Mouse (Mus musculus) common myeloid progenitor, adult 5-6 weeks (primary cell): ENCODE measurements at regions not wholly inside any gene's neighbourhood (a gene's known extent, or its start where the extent isn't known, plus 50 kb on each side); places are given as distances from the start of the nearest gene placed in this dataset.

Experiments used
- ATAC-seq: replicated peaks from 2 replicates; pipeline ENCODE4 v1.8.0; 2016; ENCODE audit warnings: low read depth, mild to moderate bottlenecking, moderate TSS enrichment, inconsistent platforms; ENCODE audit not compliant: poor library complexity, severe bottlenecking

DNA sequence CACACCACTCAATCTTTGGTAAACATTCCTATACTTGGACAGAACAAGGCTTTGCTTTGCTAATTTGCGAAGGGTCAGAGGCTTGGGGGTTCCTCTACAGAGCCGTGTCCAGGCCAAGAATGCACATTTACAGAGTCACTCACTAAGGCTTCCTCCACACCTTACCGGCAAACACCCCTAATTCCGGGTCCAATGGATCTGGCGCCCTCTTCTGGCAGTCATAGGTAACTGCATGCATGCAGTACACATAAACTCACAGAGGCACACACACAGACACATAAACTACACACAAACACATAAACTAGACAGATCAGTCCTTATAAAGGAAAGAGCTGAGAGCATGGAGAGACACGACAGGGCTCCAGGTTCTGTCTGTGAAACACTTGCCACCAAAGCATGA is 119.2 kb upstream of the Lhx5 start:
- no peak for ATAC-seq

DNA sequence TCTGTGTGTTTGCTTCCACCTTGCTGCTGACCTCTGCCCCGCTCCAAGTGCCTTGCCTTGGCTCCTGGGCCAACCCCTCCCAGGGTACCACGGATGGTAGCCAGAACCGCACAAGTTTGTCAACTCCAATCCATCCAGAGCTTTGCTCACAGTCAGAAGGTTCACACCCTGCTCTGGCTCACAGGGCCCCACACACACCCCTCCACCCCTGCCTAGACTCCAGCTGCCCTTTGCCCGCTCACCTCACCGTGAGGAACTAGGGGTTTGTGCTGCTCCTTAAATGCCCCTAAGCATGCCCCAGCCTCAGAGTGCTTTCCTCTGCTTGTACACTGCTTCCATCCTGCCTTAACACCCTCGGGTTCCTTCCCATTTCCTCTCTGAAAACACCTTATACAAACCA is 117.5 kb upstream of the Lhx5 start:
- no peak for ATAC-seq

DNA sequence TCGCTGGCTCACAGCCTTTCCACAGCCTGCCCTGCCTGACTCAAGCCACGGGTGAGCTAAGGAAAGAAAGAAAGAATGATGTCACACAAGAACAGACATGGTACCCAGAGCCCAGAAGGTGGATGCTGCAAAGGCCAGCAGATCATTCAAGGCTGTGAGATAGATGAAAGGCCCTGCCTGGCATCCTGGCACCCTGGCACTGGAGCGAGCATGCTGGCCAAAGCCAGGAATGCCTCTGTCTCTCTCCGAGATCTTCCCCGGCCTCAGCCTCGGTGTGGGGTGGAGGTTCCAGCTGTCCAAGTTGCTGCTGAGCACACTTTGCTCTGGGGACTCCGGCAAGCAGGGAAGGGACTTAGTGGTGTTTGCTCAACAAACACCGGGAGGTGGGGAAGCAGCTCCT is 116.4 kb upstream of the Lhx5 start:
- no peak for ATAC-seq

DNA sequence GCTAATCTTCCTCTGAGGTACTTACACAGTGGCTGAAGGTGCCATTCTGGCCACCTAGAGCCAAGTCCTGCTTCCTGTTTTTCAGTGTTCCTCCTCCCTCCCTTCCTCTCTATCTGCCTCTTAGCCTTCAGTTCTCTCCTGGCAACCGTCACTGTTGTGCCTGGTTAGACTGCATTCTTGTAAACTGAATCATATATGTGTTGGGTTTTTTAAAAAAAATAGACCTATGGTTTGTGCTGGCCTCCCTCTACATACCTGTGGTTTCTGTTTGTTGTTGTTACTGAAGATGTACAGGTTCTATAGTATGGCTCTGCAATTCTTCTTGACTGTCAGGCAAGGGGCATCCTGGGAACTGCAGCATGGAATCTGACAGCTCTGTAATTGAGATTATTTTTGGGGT is 112.5 kb upstream of the Lhx5 start:
- ATAC-seq: no peak

DNA sequence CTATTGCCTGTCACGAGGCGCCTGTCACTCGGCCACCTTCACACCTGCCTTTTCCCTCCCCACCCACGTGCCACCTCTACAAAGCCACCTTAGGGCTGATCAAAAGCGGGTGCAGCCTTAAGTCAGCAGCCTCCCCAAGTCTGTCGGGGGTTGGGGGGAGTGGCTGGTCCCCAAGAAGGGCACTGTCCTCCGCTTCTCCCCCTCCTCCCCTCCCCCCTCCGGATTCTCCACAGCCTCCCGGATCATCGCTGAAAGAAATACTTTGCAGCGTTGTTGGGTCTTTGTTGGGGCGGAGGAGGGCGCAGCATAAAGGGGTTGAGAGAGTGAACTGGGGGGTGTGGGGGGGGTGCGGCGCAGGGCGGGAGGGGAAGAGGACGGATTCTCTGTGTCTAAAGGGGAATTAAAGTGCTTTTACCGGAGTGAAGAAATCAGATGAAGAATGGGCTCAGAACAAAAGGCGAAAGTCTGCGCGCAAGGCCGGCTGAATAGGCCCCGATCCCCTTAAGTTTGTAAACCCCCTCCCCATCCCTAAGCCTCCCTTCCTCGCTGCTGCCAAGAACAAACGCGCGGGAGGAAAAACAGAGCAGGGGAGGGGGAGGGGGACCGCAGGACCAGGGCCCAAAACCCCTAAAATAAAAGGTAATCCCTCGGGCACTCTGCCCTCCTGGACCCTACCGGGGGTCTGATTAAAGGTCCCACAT is 109.3 kb upstream of the Lhx5 start:
- ATAC-seq: no peak

DNA sequence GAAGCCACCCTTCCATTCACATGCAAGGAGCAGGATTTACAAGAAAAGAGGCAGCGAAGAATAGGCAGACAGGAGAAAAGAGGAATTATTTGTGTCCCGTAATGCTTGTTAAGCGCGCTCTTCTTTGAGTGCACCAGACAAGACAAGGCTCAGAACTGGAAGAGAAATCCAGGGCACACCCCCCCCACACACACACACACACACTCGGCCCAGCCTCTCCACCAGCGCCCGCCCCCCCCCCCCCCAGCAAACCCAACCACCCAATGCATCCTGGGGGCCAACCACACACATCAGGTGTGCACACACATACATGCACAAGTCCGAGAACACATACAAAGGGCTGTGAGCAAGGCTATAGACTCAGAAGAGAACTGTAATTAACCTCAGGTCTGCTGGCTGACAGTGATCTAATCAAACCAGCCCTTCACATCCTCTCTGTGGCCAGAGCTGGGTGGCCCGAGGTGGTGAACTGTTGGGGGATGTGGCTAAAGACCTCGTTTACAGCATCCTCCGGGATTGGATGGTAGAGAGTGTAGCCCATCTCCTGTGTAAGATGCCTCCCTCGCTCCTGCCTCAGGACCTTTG is 108.7 kb upstream of the Lhx5 start:
- no peak for ATAC-seq

DNA sequence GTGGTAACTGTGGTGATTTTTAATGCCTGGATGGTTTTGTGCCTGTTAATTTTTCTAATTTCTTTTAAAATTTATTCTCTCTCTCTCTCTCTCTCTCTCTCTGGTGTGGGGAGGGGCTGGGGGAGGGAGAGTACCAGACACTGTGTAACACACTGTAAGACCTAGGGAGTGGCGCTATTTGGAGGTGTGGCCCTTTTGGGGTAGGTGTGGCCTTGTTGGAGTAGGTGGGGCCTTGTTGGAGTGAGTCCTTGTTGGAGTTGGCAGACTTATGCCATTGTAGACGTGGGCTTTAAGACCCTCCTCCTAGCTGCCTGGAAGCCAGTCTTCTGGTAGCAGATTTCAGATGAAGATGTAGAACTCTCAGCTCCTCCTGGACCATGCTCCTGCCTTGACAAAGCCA is 107.4 kb upstream of the Lhx5 start:
- ATAC-seq: no peak

DNA sequence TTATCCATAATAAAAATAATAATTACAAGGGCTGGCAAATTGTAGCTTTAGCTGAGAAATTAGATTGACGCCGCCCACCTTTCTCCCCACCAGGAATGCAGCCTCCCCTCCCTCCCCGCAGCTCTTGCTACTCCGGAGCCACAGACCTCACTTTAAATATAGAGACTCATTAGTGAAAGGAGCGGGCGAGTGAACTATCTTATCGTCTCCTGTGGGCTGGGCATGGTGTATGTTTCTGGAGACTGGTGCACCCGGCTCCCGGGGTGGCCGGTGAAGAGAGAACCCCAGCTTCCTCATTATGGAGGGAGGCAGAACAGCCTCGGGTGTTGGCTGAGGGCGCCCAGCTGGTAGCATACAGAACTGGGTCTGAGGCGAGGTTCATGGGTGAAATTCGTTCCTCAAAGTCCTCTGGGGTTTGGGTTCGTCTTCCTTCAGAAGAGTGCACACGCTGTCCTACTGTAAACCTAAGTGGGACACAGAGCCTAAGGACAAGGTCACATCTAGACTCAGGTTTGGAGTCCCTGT is 106.1 kb upstream of the Lhx5 start:
- ATAC-seq: no peak

DNA sequence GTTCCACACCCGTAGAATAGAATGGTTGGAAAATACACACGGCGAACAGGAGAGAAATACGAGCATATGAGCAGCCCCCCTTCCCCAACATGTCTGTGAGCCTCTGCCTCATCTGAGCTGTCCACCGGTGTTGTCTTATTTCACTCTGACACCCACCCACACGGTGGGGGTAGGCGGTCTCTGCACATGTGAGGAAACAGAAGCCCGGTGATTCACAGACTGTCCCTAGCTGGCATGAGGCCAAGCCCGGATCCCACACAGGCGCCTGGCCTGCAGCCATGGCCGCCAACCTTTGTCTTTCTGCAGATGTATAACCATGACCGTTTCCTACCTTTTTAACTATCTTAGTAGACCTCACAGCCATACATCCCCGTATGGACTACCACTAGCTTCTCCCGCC is 99.5 kb upstream of the Lhx5 start:
- ATAC-seq: no peak

DNA sequence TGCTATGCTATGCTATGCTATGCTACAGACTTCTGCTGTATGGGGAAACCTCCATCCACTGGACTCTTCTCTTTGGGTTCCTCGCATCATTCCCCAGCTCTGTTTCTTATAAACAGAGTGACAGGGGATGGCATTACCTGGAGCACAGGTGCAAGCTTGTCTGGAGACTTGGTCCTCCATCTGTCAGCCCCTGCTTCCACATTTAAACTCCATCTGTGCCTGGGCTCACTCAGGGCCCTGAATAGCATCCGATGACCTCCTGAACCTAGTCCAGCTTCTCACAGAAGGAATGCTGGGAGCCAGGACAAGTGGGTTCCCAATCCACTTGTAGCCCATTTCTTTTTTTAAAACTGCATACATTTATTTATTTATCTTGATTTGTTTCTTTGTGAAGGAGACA is 92.3 kb upstream of the Lhx5 start:
- ATAC-seq: no peak

DNA sequence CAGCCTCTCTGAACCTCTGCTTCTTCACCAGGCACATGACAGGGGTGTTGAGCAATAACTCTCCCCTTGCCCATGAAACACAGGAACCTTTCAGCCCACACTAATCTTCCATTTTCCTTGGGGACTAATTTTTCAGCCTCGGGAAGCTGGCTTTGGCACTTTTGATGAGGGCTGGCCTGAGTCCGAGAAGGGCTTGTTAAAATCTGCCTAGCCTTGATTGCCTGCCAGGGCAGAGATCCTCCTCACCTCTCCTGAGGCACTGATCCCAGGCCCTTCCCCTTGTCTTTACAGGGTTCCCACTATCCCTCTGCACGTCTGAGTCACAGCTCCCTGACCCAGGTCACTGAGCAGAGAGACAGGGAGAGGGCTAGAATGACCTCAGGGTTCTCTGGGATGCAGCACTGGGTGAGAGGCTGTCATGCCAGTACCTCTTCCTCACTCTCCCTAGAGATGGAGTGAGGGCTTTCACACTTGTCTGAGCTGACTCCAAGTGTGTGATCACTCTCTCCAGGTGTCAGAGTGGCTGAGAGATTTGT is 90.7 kb upstream of the Lhx5 start:
- no peak for ATAC-seq

DNA sequence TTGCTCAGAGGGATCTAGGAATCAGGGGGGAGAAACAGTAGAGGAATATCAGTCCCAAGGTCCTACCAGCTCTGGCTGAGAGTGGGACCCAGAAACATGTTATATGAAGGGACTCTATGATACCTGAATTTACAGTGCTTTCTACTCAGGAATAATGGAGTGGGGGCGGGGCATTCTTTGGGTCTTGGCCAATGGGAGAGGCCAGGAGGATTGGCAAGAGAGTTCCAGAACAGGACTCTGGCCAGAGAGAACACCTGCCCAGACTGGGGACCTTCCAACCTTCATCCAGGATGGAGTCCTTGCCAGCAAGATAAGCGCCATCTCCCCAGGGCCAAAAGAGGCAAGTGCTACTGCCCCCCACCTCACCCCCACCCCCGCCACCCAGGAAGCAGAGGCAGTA is 81.0 kb upstream of the Lhx5 start:
- no peak for ATAC-seq

DNA sequence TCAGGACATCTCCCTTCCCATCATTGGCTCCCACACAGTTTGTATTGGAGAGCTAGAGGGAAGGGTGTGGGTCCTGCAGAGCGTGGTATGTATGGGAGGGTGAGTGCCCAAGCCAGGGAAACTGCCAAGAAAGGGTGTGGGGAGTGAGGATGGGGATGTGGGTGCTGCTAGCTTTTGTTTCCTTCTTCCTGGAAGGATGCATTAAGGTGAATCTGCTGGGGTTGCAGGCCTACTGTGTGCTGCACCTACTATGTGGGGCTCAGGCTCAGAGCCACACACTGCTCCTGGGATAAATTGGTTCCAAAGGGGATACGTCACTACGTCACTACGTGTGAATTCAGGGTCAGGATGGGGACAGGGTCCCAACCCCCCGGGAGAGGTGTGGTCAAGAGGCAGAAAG is 79.7 kb upstream of the Lhx5 start:
- ATAC-seq: no peak

DNA sequence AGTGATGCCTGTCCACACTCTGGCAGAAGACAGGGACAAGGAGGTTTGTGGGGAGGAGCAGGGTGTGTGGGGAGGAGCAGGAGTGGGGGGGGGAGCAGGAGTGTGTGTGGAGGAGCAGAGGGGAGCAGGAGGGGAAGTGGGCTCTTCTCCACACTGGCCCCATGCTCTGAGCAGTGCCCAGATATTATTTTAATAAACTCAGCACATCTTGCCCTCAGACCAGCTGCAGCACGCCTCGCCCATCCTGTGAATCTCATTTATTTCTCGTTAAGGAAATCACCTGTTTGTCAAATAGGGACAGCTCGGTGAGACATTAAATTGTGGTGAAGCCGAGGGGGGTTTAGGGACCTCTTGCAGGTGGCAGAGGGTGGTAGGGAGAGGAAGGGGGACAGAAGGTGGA is 77.8 kb upstream of the Lhx5 start:
- ATAC-seq: no peak

DNA sequence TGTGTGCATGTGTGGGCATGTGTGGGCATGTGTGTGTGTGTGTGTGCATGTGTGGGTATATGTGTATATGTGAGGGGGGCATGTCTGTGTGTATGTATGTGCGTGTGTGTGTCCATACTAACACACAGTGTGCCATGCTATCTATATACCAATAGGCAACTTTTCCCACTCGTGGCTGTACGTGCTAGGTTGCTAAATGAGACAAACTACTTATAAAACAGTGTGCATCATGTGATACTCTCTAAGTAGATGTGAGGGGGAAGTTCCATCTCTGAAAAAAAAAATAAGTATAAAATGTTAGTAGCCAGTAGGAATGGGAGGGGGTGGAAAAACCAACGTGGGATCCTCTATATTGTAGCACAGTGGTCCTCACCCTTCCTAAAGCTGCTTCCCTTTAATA is 74.5 kb upstream of the Lhx5 start:
- no peak for ATAC-seq

DNA sequence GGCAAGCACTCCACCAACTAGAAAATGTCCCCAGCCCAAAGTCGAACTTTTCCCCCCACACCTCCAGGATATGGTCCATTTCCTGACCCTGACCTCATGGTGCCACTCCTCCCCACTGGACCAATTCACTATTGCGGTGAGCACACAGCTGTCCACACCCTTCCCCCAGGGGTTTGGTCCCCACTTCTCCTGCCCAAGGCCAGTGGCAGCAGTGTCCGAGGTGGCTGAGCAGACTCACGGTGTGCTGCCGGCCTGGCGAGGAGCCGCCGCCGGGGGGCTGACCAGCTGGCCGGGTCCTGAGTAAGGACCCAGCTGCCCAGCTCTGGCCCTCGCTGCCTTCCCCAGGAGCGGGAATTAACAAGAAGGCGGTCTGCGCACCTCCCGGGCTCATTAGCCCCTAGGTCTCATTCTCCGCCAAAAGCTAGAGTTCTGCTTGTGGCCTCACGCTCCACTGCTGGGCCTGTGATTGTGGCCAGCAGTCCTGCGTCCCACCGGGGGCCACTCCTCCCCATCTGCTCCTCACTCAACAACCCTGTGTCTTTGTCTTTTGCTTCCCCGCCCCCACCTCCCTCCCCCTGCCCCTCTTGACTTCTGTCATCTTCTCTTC is 73.3 kb upstream of the Lhx5 start:
- ATAC-seq: no peak

DNA sequence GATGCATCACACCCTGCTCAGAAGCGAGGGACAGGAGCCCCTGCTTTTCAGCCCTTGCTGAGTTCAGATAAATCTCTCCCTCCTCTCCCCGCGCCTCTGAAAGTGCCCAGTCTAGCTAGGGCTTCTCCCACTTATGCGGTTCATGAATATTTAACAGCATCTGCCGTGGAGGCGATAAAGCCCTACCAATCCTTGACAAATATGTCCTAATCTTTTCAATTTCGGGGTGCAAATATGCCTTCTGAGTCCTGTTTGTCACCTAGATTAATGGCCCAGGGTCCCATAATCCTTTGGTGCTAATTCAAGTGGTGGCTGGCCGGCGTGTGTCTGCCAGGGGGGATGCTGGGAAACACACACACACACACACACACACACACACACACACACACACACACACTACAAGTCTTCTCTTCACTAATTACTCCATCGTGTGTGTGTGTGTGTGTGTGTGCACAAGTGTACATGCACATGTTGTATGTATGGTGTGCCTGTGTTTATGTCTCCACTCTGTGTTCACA is 65.5 kb upstream of the Lhx5 start:
- no peak for ATAC-seq

DNA sequence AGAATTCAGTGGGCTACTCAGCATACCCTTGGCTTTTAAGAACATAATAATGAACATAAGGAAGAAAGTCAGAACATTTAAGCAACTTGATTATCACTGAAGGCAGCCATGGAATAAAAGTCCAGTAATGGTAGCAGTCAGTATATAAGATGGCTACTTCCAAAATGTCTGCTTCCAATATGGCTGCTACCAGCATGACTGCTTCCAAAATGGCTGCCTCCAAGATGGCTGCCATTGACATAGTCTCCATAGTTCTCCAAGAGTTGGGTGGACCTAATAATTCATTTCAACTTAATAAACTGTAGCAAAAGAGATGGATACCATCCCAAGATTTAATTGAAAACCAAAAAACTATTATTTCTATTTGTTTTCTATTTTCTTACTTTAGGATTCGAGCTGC is 62.7 kb upstream of the Lhx5 start:
- no peak for ATAC-seq

DNA sequence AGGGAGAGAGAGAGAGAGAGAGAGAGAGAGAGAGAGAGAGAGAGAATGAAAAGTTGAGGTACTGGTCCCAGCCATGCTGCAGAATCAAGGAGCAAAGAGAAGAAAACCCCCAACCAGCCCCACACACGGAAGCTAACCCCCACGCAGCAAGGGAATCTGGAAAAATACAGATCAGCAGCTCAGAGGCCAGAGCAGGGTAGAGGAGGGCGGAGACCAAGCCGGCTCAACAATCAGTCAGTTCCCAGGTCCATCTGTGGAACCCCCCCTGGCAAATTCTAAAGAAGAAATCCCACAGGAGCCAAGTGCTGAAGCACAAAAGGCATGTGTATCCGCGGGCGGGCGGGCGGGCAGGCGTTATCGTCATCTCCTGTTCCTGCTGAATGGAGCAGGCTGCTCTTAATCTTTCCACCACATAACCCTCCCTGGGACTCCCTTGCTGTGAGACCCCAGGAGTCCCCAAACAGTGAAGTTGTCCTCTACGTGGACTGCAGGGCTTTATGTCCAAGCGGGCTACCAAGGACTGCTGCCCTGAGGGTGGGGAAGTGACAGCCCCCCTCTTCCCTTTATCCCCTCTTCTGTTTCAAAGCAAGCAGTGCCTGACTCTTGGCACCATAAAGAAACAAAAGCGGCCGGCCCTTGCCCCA is 60.2 kb upstream of the Lhx5 start:
- ATAC-seq: no peak

DNA sequence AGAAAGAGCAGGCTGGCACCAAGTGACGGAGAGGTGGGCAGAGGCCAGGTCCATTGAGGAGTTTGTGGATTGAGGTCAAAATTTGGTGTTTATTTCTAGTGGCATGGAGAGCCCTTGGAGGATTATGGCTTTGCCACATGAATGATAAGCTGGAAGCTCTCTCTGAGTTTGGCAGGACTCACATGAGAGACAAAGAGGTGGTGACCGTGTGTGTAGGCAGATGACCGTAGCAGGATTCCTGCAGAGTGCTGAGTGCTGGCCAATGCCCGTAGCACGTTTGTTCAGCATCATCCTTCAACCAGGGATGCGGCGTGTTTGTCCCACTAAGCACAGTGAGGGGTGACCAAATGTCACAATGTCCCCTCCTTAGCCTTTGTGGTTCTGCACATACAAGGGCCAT is 58.1 kb upstream of the Lhx5 start:
- no peak for ATAC-seq
